Mouse (Mus musculus): Measurements from ENCODE around the gene Gcnt1. TPM values are rescaled to one million over a fixed set of nuclear protein-coding genes. Genes with fewer than 3 reads are reported as not detected.

Gene Gcnt1
- total and polyA plus RNA-seq, 3 experiments: 0.22 TPM; not detected in 2

- Histone ChIP-seq H3K4me3 (ENCODE audit: control insufficient read depth in 1 of 2, insufficient read depth in 1 of 2, low read depth in 2 of 2, low read length in 2 of 2) (no peak overlapping the region), H3K4me1 (ENCODE audit: control insufficient read depth in 1 of 2, insufficient read depth in 2 of 2, low read length in 2 of 2) (no peaks in the 10 kb centered on the region), H3K79me2 (ENCODE audit: control insufficient read depth, insufficient read depth, low read length, poor library complexity) (no peaks in the 10 kb centered on the region), H3K9me3 (replicated peaks; ENCODE audit: insufficient read depth, low read length) (no peaks in the 10 kb centered on the region), H3K36me3 (ENCODE audit: control insufficient read depth in 1 of 2, insufficient read depth in 2 of 2, low read length in 2 of 2) (no peaks in the 10 kb centered on the region), H3K27me3 (ENCODE audit: control insufficient read depth in 1 of 2, insufficient read depth in 2 of 2, low read length in 2 of 2) (no peaks in the 10 kb centered on the region), H3K27ac (ENCODE audit: control insufficient read depth, low read depth, low read length) (no peak overlapping the region), H3K9ac (ENCODE audit: control insufficient read depth, low read depth, low read length, poor library complexity, severe bottlenecking) (no peak overlapping the region)
- no peak for TF ChIP-seq SMC3 (IDR thresholded peaks at IDR 0.05; ENCODE audit: low read depth, low read length)
- TF ChIP-seq JUND (IDR thresholded peaks at IDR 0.05; ENCODE audit: low read depth, low read length): no peak
- TF ChIP-seq TCF12 (IDR thresholded peaks at IDR 0.05; ENCODE audit: low read depth, low read length): no peak
- no peak for TF ChIP-seq RCOR1 (IDR thresholded peaks at IDR 0.05; ENCODE audit: low read depth, low read length)
- no peak for TF ChIP-seq EP300 (IDR thresholded peaks at IDR 0.05; ENCODE audit: low read depth in 1 of 2, low read length in 2 of 2)
- TF ChIP-seq MAZ (IDR thresholded peaks at IDR 0.05; ENCODE audit: low read depth, low read length): no peak
- no peak for TF ChIP-seq ZC3H11A (IDR thresholded peaks at IDR 0.05; ENCODE audit: low read depth, low read length)
- TF ChIP-seq TBP (IDR thresholded peaks at IDR 0.05; ENCODE audit: low read depth, low read length): no peak
- no peak for TF ChIP-seq CTCF (IDR thresholded peaks at IDR 0.05 in 2 of 3, conservative IDR thresholded peaks at IDR 0.05 in 1 of 3; ENCODE audit: control insufficient read depth in 1 of 3, insufficient read depth in 1 of 3, low read depth in 2 of 3, low read length in 3 of 3, poor library complexity in 1 of 3, severe bottlenecking in 1 of 3)
- no peak for TF ChIP-seq BHLHE40 (IDR thresholded peaks at IDR 0.05; ENCODE audit: borderline replicate concordance, low read depth, low read length)
- TF ChIP-seq MXI1 (IDR thresholded peaks at IDR 0.05; ENCODE audit: low read depth, low read length): no peak
- DNase-seq (ENCODE audit: low read depth, low spot score): no peak
Observed at GRCm38 (mm10) chr19:17409351-17409750, 36.7 kb upstream of the Gcnt1 start.

- H3K27me3 ChIP-seq (ENCODE audit: control insufficient read depth in 1 of 2, insufficient read depth in 2 of 2, low read length in 2 of 2): no peaks in the 10 kb centered on the region
- H3K36me3 ChIP-seq (ENCODE audit: control insufficient read depth in 1 of 2, insufficient read depth in 2 of 2, low read length in 2 of 2): no peaks in the 10 kb centered on the region
- H3K4me1 ChIP-seq (ENCODE audit: control insufficient read depth in 1 of 2, insufficient read depth in 2 of 2, low read length in 2 of 2): no peaks in the 10 kb centered on the region
- no peak overlapping the region for H3K4me3 ChIP-seq (ENCODE audit: control insufficient read depth in 1 of 2, insufficient read depth in 1 of 2, low read depth in 2 of 2, low read length in 2 of 2)
- H3K27ac ChIP-seq (ENCODE audit: control insufficient read depth, low read depth, low read length): no peak overlapping the region
- no peak overlapping the region for H3K9ac ChIP-seq (ENCODE audit: control insufficient read depth, low read depth, low read length, poor library complexity, severe bottlenecking)
- DNase-seq (ENCODE audit: low read depth, low spot score): no peak
- no peaks in the 10 kb centered on the region for H3K9me3 ChIP-seq (replicated peaks; ENCODE audit: insufficient read depth, low read length)
- H3K79me2 ChIP-seq (ENCODE audit: control insufficient read depth, insufficient read depth, low read length, poor library complexity): no peaks in the 10 kb centered on the region
- TF ChIP-seq UBTF (IDR thresholded peaks at IDR 0.05; ENCODE audit: borderline replicate concordance, insufficient read depth, low read depth, low read length): no peak
- no peak for TF ChIP-seq CHD1 (IDR thresholded peaks at IDR 0.05; ENCODE audit: low read depth, low read length)
- no peak for TF ChIP-seq POLR2AphosphoS2 (IDR thresholded peaks at IDR 0.05; ENCODE audit: low read length)
- no peak for TF ChIP-seq JUND (IDR thresholded peaks at IDR 0.05; ENCODE audit: low read depth, low read length)
- no peak for TF ChIP-seq ZC3H11A (IDR thresholded peaks at IDR 0.05; ENCODE audit: low read depth, low read length)
- TF ChIP-seq TBP (IDR thresholded peaks at IDR 0.05; ENCODE audit: low read depth, low read length): no peak
- no peak for TF ChIP-seq USF1 (IDR thresholded peaks at IDR 0.05; ENCODE audit: low read depth, low read length)
- TF ChIP-seq ELF1 (IDR thresholded peaks at IDR 0.05; ENCODE audit: low read depth, low read length): no peak
Observed at GRCm38 (mm10) chr19:17408591-17408990, 35.9 kb upstream of the Gcnt1 start.
